Mouse (Mus musculus) activated CD4-positive, CD25-positive, alpha-beta regulatory T cell, adult 4 months (primary cell): Measurements from ENCODE around the gene Styx. TPM values are rescaled to one million over a fixed set of nuclear protein-coding genes. Genes with fewer than 3 reads are reported as not detected.
"Not testable (repeated sequence)": the region's sequence is repeated elsewhere in the genome, so short reads cannot be mapped to it uniquely, and the experiment has no call there.

ENCODE experiments used
- ATAC-seq: one replicate; pipeline ENCODE4 v1.8.0; 2017
- polyA plus RNA-seq, 2 experiments: library from polyadenylated mRNA; unstranded; fragments of 100-300 nt; shearing (Covaris generic); gene quantifications; one replicate each; pipeline ENCODE4 v1.2.1; 2017

Gene Styx
- polyA plus RNA-seq, 2 experiments from 2014 or later, result 11.4 to 23.6 TPM

- ATAC-seq, result no peak
Observed at GRCm38 (mm10) chr14:45439387-45439786, 88.5 kb downstream of the Styx start.

- no peak for ATAC-seq
Observed at GRCm38 (mm10) chr14:45441291-45441690, 90.4 kb downstream of the Styx start.

- no peak for ATAC-seq
Observed at GRCm38 (mm10) chr14:45442781-45443560, 92.1 kb downstream of the Styx start.

GRCm38 (mm10) chr14:45444870-45445269 lies 94.0 kb downstream of the Styx start:
- no peak for ATAC-seq

GRCm38 (mm10) chr14:45445445-45445844 lies 94.6 kb downstream of the Styx start:
- ATAC-seq, result no peak

GRCm38 (mm10) chr14:45446777-45447176 lies 95.9 kb downstream of the Styx start:
- ATAC-seq, result no peak

- ATAC-seq, result no peak
Observed at GRCm38 (mm10) chr14:45451090-45451489, 100.2 kb downstream of the Styx start.

- no peak for ATAC-seq
Observed at GRCm38 (mm10) chr14:45452148-45452547, 101.3 kb downstream of the Styx start.

GRCm38 (mm10) chr14:45452861-45453512 lies 102.1 kb downstream of the Styx start:
- no peak for ATAC-seq

GRCm38 (mm10) chr14:45453538-45454233 lies 102.8 kb downstream of the Styx start:
- ATAC-seq, result no peak

GRCm38 (mm10) chr14:45455651-45456501 lies 105.0 kb downstream of the Styx start:
- ATAC-seq, result no peak

- no peak for ATAC-seq
Observed at GRCm38 (mm10) chr14:45456502-45456846, 105.6 kb downstream of the Styx start.

- no peak for ATAC-seq
Observed at GRCm38 (mm10) chr14:45457003-45457402, 106.1 kb downstream of the Styx start.

- ATAC-seq, result no peak
Observed at GRCm38 (mm10) chr14:45459877-45460276, 109.0 kb downstream of the Styx start.

GRCm38 (mm10) chr14:45460491-45460890 lies 109.6 kb downstream of the Styx start:
- ATAC-seq, result no peak

- ATAC-seq, result no peak
Observed at GRCm38 (mm10) chr14:45461945-45462344, 111.1 kb downstream of the Styx start.

GRCm38 (mm10) chr14:45462374-45462773 lies 111.5 kb downstream of the Styx start:
- ATAC-seq, result no peak

GRCm38 (mm10) chr14:45462875-45463475 lies 112.1 kb downstream of the Styx start:
- no peak for ATAC-seq

- no peak for ATAC-seq
Observed at GRCm38 (mm10) chr14:45463599-45463998, 112.7 kb downstream of the Styx start.

- no peak for ATAC-seq
Observed at GRCm38 (mm10) chr14:45464036-45465035, 113.4 kb downstream of the Styx start.

GRCm38 (mm10) chr14:45466371-45466770 lies 115.5 kb downstream of the Styx start:
- not testable (repeated sequence) for ATAC-seq
